Mouse (Mus musculus): ENCODE data around the gene Klf13.

DNA sequence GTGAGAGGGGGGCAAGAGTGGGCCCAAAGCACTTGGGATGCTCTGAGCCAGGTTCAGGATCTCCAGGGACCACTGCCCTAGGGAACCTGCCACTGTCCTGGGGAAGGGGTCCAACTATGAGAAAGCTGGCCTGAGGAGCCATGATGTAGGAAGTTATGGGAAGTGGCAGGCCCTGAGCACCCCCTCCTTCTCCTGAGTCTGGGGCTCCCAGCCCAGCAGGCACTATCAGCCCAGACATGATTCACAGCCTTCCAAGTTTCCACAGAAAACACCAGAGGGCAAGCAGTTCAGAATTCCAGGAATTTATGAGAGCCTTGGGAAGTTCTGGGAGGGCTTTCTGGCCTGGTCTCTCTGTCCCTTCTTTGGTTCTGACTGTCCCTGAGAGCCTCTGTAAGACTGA, 63.0 kb downstream of the Klf13 start:
- TF ChIP-seq CEBPB (IDR thresholded peaks at IDR 0.05; ENCODE audit: insufficient read depth, poor library complexity, severe bottlenecking) (no peak), POLR2AphosphoS2 (IDR thresholded peaks at IDR 0.05; ENCODE audit: insufficient read length, low read depth) (no peak), POLR2A (IDR thresholded peaks at IDR 0.05; ENCODE audit: insufficient read length, low read depth) (no peak), MAX (IDR thresholded peaks at IDR 0.05; ENCODE audit: low read depth) (no peak), USF1 (IDR thresholded peaks at IDR 0.05; ENCODE audit: low read depth) (no peak), MYOG (IDR thresholded peaks at IDR 0.05; ENCODE audit: control insufficient read depth in 1 of 3, insufficient read depth in 1 of 3, insufficient read length in 2 of 3, low read depth in 2 of 3) (no peak), TCF12 (IDR thresholded peaks at IDR 0.05; ENCODE audit: insufficient read depth, poor library complexity, severe bottlenecking) (no peak), E2F4 (IDR thresholded peaks at IDR 0.05; ENCODE audit: insufficient read depth) (no peak), MYOD1 (IDR thresholded peaks at IDR 0.05; ENCODE audit: control insufficient read depth in 1 of 3, insufficient read length in 2 of 3, low read depth in 2 of 3) (no peak), REST (IDR thresholded peaks at IDR 0.05; ENCODE audit: insufficient read depth, insufficient read length) (no peak), SRF (IDR thresholded peaks at IDR 0.05; ENCODE audit: control insufficient read depth, insufficient read length, low read depth) (no peak), TCF3 (IDR thresholded peaks at IDR 0.05; ENCODE audit: insufficient read length, low read depth) (no peak)

Data from myocyte (in vitro differentiated cells).